Mouse (Mus musculus): Measurements from ENCODE around the gene Gm9803.

DNA sequence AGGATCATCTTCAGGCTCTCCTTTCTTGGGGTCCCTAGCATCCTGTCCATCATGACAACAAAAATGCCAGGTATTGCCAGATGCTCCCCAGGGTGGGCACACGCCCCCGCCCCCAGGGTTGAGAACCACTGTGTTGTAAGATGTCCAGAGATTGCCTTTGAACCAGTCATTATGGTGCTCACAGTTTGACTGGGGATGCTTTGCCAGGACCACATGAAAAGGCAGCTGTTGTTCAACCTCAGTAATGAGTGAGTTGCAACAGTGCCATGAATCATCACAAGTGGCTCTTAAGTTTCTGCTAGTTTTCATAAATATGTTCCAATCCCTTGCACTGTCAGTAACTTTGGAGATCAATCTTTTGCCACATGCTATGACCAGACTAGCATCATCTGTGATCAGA, 3.9 kb upstream of the Gm9803 start:
- no peak for TF ChIP-seq CTCF (IDR thresholded peaks at IDR 0.05; ENCODE audit: insufficient read depth, low read length)
- TF ChIP-seq POLR2A (IDR thresholded peaks at IDR 0.05; ENCODE audit: borderline replicate concordance, extremely low read depth, low read depth, low read length) = no peak
